Mouse (Mus musculus): ENCODE results near the gene Nsl1. TPM values are rescaled to one million over a fixed set of nuclear protein-coding genes. Genes with fewer than 3 reads are reported as not detected.

The Nsl1 gene
- polyA plus RNA-seq, 1 experiment from 2014 or later = 15.6 TPM

- Histone ChIP-seq H3K4me2 (ENCODE audit: low read depth, low read length) (no peak overlapping the region), H3K4me1 (ENCODE audit: control insufficient read depth, insufficient read depth, low read length) (no peaks in the 10 kb centered on the region), H3K9ac (ENCODE audit: low read length) (no peak overlapping the region), H3K27me3 (ENCODE audit: control insufficient read depth, insufficient read depth, low read length) (no peaks in the 10 kb centered on the region), H3K27ac (ENCODE audit: low read length) (peak overlapping the region; percentile 21; the same call in 1 of the 2 replicates), H3K9me3 (replicated peaks; ENCODE audit: control insufficient read depth, low read length) (no peaks in the 10 kb centered on the region), H3K36me3 (ENCODE audit: control insufficient read depth, insufficient read depth, low read length) (no peaks in the 10 kb centered on the region), H3K4me3 (replicated peaks; ENCODE audit: low read length) (no peak overlapping the region)
- 44% methylated on average over 8 of the region's 8 CpGs for WGBS
- ATAC-seq (ENCODE audit: insufficient read depth, low FRiP score) = peak; percentile 15; the same call in 1 of the 2 replicates
Observed at GRCm38 (mm10) chr1:191111146-191111545, 48.3 kb downstream of the Nsl1 start.

GRCm38 (mm10) chr1:191114868-191115267, 52.1 kb downstream of the Nsl1 start:
- Histone ChIP-seq H3K9ac (ENCODE audit: low read length) (no peak overlapping the region), H3K4me3 (replicated peaks; ENCODE audit: low read length) (no peak overlapping the region), H3K4me1 (ENCODE audit: control insufficient read depth, insufficient read depth, low read length) (no peaks in the 10 kb centered on the region), H3K36me3 (ENCODE audit: control insufficient read depth, insufficient read depth, low read length) (no peaks in the 10 kb centered on the region), H3K27me3 (ENCODE audit: control insufficient read depth, insufficient read depth, low read length) (no peaks in the 10 kb centered on the region), H3K4me2 (ENCODE audit: low read depth, low read length) (no peak overlapping the region), H3K9me3 (replicated peaks; ENCODE audit: control insufficient read depth, low read length) (no peaks in the 10 kb centered on the region), H3K27ac (ENCODE audit: low read length) (no peak overlapping the region)
- 68% methylated on average over 7 of the region's 7 CpGs for WGBS
- ATAC-seq (ENCODE audit: insufficient read depth, low FRiP score) = no peak

- Histone ChIP-seq H3K9me3 (replicated peaks; ENCODE audit: control insufficient read depth, low read length) (no peaks in the 10 kb centered on the region), H3K4me2 (ENCODE audit: low read depth, low read length) (no peak overlapping the region), H3K36me3 (ENCODE audit: control insufficient read depth, insufficient read depth, low read length) (no peaks in the 10 kb centered on the region), H3K4me3 (replicated peaks; ENCODE audit: low read length) (no peak overlapping the region), H3K27me3 (ENCODE audit: control insufficient read depth, insufficient read depth, low read length) (no peaks in the 10 kb centered on the region), H3K9ac (ENCODE audit: low read length) (no peak overlapping the region), H3K4me1 (ENCODE audit: control insufficient read depth, insufficient read depth, low read length) (no peaks in the 10 kb centered on the region), H3K27ac (ENCODE audit: low read length) (no peak overlapping the region)
- peak; percentile 33; the same call in 1 of the 2 replicates for ATAC-seq (ENCODE audit: insufficient read depth, low FRiP score)
- WGBS = 78% methylated on average over 11 of the region's 11 CpGs
Observed at GRCm38 (mm10) chr1:191115514-191116238, 52.9 kb downstream of the Nsl1 start.

- no peak for ATAC-seq (ENCODE audit: insufficient read depth, low FRiP score)
- Histone ChIP-seq H3K9me3 (replicated peaks; ENCODE audit: control insufficient read depth, low read length) (no peaks in the 10 kb centered on the region), H3K4me3 (replicated peaks; ENCODE audit: low read length) (no peak overlapping the region), H3K27me3 (ENCODE audit: control insufficient read depth, insufficient read depth, low read length) (no peaks in the 10 kb centered on the region), H3K4me2 (ENCODE audit: low read depth, low read length) (no peak overlapping the region), H3K9ac (ENCODE audit: low read length) (no peak overlapping the region), H3K27ac (ENCODE audit: low read length) (no peak overlapping the region), H3K4me1 (ENCODE audit: control insufficient read depth, insufficient read depth, low read length) (no peaks in the 10 kb centered on the region), H3K36me3 (ENCODE audit: control insufficient read depth, insufficient read depth, low read length) (no peaks in the 10 kb centered on the region)
- 62% methylated on average over 3 of the region's 3 CpGs for WGBS
Observed at GRCm38 (mm10) chr1:191122744-191123143, 59.9 kb downstream of the Nsl1 start.

- Histone ChIP-seq H3K9ac (ENCODE audit: low read length) (no peak overlapping the region), H3K27me3 (ENCODE audit: control insufficient read depth, insufficient read depth, low read length) (no peaks in the 10 kb centered on the region), H3K36me3 (ENCODE audit: control insufficient read depth, insufficient read depth, low read length) (no peaks in the 10 kb centered on the region), H3K4me3 (replicated peaks; ENCODE audit: low read length) (no peak overlapping the region), H3K4me1 (ENCODE audit: control insufficient read depth, insufficient read depth, low read length) (no peaks in the 10 kb centered on the region), H3K4me2 (ENCODE audit: low read depth, low read length) (no peak overlapping the region), H3K9me3 (replicated peaks; ENCODE audit: control insufficient read depth, low read length) (no peaks in the 10 kb centered on the region), H3K27ac (ENCODE audit: low read length) (no peak overlapping the region)
- 80% methylated on average over 2 of the region's 2 CpGs for WGBS
- ATAC-seq (ENCODE audit: insufficient read depth, low FRiP score) = no peak
Observed at GRCm38 (mm10) chr1:191123696-191124095, 60.9 kb downstream of the Nsl1 start.

GRCm38 (mm10) chr1:191124288-191124687, 61.5 kb downstream of the Nsl1 start:
- H3K4me2 ChIP-seq (ENCODE audit: low read depth, low read length) = no peak overlapping the region
- no peaks in the 10 kb centered on the region for H3K4me1 ChIP-seq (ENCODE audit: control insufficient read depth, insufficient read depth, low read length)
- H3K9me3 ChIP-seq (replicated peaks; ENCODE audit: control insufficient read depth, low read length) = 0 out of 2 replicates have a peak, but pooled peaks cover 1% of the 10 kb centered on the region
- H3K4me3 ChIP-seq (replicated peaks; ENCODE audit: low read length) = no peak overlapping the region
- H3K27me3 ChIP-seq (ENCODE audit: control insufficient read depth, insufficient read depth, low read length) = no peaks in the 10 kb centered on the region
- H3K27ac ChIP-seq (ENCODE audit: low read length) = no peak overlapping the region
- H3K36me3 ChIP-seq (ENCODE audit: control insufficient read depth, insufficient read depth, low read length) = no peaks in the 10 kb centered on the region
- no peak for ATAC-seq (ENCODE audit: insufficient read depth, low FRiP score)
- 67% methylated on average over 4 of the region's 4 CpGs for WGBS
- no peak overlapping the region for H3K9ac ChIP-seq (ENCODE audit: low read length)

- no peaks in the 10 kb centered on the region for H3K4me1 ChIP-seq (ENCODE audit: control insufficient read depth, insufficient read depth, low read length)
- no peaks in the 10 kb centered on the region for H3K36me3 ChIP-seq (ENCODE audit: control insufficient read depth, insufficient read depth, low read length)
- no peak overlapping the region for H3K27ac ChIP-seq (ENCODE audit: low read length)
- H3K27me3 ChIP-seq (ENCODE audit: control insufficient read depth, insufficient read depth, low read length) = no peaks in the 10 kb centered on the region
- H3K9ac ChIP-seq (ENCODE audit: low read length) = peak overlapping the region; percentile 59; the same call in 1 of the 2 replicates
- peak overlapping the region; percentile 40 for H3K4me3 ChIP-seq (replicated peaks; ENCODE audit: low read length)
- peak overlapping the region; percentile 61 for H3K4me2 ChIP-seq (ENCODE audit: low read depth, low read length)
- peak; percentile 73 for ATAC-seq (ENCODE audit: insufficient read depth, low FRiP score)
- H3K9me3 ChIP-seq (replicated peaks; ENCODE audit: control insufficient read depth, low read length) = 0 out of 2 replicates have a peak, but pooled peaks cover 7% of the 10 kb centered on the region
- WGBS = 15% methylated on average over 38 of the region's 38 CpGs
Observed at GRCm38 (mm10) chr1:191125811-191126638, 63.2 kb downstream of the Nsl1 start.

GRCm38 (mm10) chr1:191131692-191132091, 68.9 kb downstream of the Nsl1 start:
- H3K4me3 ChIP-seq (replicated peaks; ENCODE audit: low read length) = no peak overlapping the region
- 0 out of 2 replicates have a peak, but pooled peaks cover 7% of the 10 kb centered on the region for H3K9me3 ChIP-seq (replicated peaks; ENCODE audit: control insufficient read depth, low read length)
- H3K36me3 ChIP-seq (ENCODE audit: control insufficient read depth, insufficient read depth, low read length) = no peaks in the 10 kb centered on the region
- no peak for ATAC-seq (ENCODE audit: insufficient read depth, low FRiP score)
- no peak overlapping the region for H3K4me2 ChIP-seq (ENCODE audit: low read depth, low read length)
- no peak overlapping the region for H3K9ac ChIP-seq (ENCODE audit: low read length)
- H3K27me3 ChIP-seq (ENCODE audit: control insufficient read depth, insufficient read depth, low read length) = no peaks in the 10 kb centered on the region
- no peak overlapping the region for H3K27ac ChIP-seq (ENCODE audit: low read length)
- 79% methylated on average over 2 of the region's 2 CpGs for WGBS
- peaks cover 10% of the 10 kb centered on the region; the same call in 1 of the 2 replicates for H3K4me1 ChIP-seq (ENCODE audit: control insufficient read depth, insufficient read depth, low read length)

- 41% methylated on average over 5 of the region's 5 CpGs for WGBS
- ATAC-seq (ENCODE audit: insufficient read depth, low FRiP score) = peak; percentile 58; the same call in 1 of the 2 replicates
Observed at GRCm38 (mm10) chr1:191132240-191132639, 69.4 kb downstream of the Nsl1 start.

More at GRCm38 (mm10) chr1:191132240-191132639, 69.4 kb downstream of the Nsl1 start:
- Histone ChIP-seq H3K36me3 (ENCODE audit: control insufficient read depth, insufficient read depth, low read length) (no peaks in the 10 kb centered on the region), H3K9ac (ENCODE audit: low read length) (no peak overlapping the region), H3K9me3 (replicated peaks; ENCODE audit: control insufficient read depth, low read length) (0 out of 2 replicates have a peak, but pooled peaks cover 7% of the 10 kb centered on the region), H3K4me1 (ENCODE audit: control insufficient read depth, insufficient read depth, low read length) (peaks cover 10% of the 10 kb centered on the region; the same call in 1 of the 2 replicates), H3K4me2 (ENCODE audit: low read depth, low read length) (no peak overlapping the region), H3K27ac (ENCODE audit: low read length) (no peak overlapping the region), H3K4me3 (replicated peaks; ENCODE audit: low read length) (no peak overlapping the region), H3K27me3 (ENCODE audit: control insufficient read depth, insufficient read depth, low read length) (no peaks in the 10 kb centered on the region)

All from stomach, embryonic 16.5 days (tissue).